Mouse (Mus musculus) neutrophil, adult 5-6 weeks (primary cell): ENCODE measurements around the gene Zfp609. TPM values are rescaled to one million over a fixed set of nuclear protein-coding genes. Genes with fewer than 3 reads are reported as not detected.

Source experiments
- ATAC-seq: fragments of 151-379, 151-347 bp; 2 replicates; pipeline ENCODE4 v1.8.0; 2017; ENCODE audit warnings: mild to moderate bottlenecking, moderate TSS enrichment; ENCODE audit not compliant: insufficient number of reproducible peaks, poor library complexity, low FRiP score, severe bottlenecking; ENCODE audit errors: extremely low read depth
- total RNA-seq: library from RNA; stranded (forward); fragments of 200-1000 nt; gene quantifications from 2 replicates; pipeline ENCODE4 v1.2.3, GENCODE M21; 2017

Gene Zfp609
- total RNA-seq, 1 experiment from 2014 or later, result 5.7 TPM

DNA sequence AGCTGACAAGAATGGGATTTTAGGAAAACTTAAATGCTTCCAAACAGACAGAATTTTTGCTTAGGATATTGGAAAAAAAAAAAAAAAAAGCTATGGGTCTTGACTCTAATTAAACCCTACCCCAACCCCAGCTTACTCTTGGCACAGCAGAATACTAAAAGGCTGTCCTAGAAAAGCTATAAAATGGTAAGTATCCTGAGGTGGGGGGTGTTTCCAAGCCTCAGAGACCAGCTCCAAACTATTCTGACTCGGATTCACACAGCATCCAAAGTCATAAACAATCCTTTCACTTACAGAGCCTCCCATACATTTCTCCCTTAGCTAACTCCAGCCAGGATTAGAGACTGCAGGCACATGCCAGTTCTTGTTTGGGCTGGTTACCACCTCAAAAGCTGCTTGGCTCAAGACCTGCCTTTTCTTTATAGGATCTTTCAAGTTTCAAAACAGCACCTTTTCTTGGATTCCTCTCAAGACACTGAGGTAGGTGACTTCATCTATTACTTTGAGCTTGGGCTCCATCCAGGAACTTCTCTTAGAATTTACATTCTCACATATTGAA is 50.4 kb downstream of the Zfp609 start:
- no peak for ATAC-seq

DNA sequence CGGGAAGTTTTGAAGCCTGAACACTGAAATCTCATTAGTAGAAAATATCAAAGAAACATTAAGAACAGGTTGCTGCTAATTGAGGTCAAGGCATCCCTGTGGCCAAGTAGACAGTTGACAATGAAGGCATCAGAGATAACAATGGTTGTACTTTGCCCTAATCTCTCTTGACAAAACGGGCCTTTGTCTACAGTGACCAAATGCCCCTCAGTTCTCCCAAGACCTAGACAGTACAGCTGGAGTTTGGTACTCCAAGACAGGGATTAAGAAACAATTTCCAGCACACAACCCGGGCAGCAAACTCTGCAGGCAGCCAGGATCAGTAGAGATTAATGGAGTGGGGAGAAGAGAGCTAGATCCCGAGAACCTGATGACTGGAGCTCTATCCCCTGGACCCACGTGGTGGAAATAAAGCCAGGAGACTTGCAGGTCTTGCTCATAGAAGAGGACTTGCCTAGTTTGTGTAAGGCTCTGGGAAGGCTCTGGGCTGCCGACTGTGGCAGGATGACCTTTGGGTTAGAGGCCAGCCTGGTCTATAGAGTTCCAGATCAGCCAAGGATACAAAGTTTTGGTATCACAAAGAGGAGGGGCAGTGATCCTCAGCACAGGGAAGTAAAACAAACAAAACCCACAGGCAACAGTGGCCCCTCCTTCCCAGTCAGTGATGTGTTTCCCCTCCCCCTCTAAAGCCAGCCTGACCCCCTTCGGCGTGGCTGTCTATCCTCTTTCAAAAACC is 51.1 kb downstream of the Zfp609 start:
- ATAC-seq, result no peak

DNA sequence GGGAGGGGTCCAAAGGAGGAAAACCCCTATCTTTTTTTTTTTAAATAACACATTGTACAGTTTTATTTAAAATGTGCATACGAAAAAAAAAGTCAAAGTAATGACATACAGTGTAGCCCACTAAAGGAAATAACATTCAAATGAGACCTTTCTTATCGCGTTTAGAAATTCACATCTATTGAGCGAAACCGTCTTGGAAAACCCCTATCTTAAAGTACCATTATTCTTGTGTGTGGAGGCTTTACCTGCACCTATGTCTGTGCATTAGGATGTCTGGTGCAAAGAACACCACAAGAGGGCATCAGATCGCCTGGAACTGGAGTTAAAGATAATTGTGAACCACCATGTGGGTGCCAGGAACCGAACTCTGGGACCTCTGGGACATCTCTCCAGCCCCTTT is 53.6 kb downstream of the Zfp609 start:
- no peak for ATAC-seq

DNA sequence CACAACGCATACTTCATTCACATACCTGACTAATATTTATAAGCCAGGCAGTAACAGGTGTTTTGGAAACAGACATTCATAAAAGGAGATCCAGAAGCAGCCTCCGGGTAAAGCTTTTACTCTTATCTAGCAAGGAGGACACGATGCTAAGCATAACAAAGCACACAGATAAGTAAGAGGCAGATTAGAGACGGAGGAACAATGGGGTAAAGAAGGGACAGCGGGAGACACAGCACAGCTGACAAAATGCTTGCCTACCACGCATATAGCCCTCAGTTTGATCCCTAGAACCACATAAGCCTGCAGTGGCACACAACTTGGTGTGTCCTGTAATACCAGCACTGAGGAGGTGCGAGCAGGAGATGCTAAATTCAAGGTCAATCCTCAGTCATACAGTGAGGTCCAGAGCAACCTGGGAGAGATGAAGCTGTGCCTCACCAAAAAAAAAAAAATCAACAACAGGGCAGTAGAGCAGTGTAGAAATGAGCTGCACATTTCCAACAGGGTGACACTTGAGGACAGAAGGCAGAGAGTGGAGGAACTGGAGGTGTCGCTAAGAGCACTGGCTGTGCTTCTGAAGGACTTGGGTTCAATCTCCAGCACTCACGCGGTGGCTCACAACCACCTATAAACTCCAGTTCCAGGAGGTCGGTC is 56.2 kb downstream of the Zfp609 start:
- no peak for ATAC-seq

DNA sequence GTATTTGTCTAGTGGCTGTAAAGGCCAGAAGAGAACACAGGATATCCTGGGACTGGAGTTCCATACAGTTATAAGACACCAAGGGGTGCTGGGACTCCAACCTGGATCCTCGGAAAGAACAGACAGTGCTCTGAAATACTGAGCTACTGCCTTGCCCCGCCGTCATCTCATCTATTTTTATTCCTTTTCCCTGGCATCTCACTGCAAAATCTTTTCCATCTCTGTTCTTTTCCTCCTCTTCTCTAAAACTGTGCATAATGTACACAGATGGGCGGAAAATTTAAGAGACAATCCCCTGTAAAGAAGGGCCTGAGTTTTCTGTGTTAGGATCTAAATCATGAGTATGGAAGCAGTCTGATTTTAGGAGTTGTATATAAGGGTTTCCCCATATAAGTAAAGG is 64.6 kb downstream of the Zfp609 start:
- no peak for ATAC-seq

DNA sequence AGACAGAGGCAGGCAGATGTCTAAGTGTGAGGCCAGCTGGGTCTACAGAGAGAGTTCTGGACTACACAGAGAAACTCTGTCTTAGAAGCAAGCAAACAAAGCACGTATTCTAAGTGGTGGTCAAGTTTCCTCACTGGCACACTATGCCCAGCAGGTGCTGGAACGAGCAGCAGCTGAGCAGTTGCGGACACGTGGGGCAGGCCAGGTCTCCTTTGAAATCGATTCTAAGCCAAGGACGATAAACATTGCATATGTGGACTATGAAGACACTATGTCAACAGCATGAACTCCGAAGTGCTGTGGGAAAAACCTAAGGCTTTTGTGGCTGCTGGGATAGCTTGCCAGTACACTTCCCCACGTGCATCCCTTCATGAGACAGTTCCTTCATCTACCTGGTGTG is 67.4 kb downstream of the Zfp609 start:
- ATAC-seq, result no peak

DNA sequence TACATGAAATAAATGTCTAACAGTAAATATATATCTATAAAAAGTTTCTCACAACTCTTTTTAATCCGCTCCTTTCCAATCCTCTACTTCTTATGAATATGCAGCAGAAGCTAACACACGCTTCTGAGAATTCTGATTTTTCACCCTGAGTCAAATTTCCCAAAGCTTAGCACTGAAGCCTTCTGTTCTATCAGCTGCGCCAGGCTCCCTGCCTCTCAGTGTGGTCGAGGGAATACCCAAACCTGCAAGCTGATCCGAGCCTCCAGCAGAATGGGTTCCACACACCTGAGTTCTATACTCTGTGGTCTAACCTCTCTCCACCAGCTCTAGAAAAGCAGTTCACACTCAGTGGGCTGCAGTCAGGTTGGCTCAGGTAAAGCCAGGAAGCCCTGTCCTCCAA is 68.1 kb downstream of the Zfp609 start:
- ATAC-seq, result no peak

DNA sequence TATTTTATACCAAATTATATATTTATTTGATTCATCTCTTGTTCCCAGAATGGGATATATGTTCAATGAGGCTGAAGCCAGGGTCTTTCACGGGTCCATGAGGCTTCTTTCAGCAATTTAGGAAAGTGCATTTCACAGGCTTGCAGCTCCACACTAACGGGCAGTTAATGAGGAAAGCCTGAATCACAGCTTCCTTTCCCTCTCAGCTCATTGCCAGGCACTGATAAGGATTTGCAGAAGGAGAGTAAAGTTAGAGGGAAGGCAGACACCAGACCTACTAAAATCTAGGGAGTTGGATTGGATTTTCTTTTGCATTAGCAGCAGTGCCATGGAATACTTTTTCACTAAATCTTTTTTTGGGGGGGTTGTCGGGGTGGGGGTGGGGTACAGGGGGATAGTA is 69.5 kb downstream of the Zfp609 start:
- ATAC-seq, result no peak

DNA sequence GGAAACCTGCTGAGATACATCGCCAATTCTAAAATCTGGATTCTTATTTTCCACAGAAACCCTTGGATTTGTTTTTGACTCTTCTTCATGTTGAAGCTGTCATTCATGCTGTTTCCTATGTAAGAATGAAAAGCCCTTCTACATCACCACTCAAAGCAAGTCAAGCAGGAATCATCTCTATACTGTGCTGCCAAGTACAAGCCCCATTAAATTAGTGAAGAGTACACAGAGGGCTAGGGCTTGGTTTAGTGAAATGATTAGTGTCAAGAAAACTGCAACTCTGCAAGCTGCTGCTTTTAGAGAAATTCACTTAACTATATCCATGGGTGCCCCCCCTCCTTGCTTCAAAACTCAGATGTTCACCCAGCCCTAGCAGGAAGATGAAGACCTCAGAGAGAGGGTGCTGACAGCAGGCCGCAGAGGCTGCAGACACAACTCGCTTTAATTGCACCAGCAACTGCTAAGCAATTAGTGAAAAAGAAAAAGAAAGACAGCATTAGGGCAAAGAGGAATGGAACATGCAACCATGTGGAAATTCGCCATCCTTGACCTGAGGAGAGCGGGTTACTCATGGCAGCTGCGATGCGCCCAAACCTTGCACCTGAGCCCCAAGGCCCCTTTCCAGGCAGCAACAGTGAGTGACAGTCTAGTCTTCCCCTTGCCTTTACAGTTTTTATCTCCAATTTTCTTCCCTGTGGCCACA is 71.5 kb downstream of the Zfp609 start:
- no peak for ATAC-seq

DNA sequence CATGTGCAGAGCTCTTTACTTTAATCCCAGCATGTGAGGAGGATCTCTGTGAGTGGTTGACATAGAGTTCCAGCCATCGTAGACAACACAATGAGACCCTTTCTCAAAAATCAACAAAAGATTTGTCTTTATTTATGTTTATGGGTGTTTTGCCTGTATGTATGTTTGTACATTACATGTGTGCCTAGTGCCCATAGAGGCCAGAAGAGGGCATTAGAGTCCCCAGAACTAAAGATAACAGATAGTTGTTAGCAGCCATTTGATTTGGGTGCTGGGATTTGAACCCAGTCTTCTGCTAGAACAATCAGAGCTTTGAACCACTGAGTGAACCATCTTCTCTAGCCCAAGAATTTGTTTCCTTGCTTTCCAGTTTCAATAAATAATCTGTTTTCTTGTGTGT is 72.2 kb downstream of the Zfp609 start:
- ATAC-seq, result no peak

DNA sequence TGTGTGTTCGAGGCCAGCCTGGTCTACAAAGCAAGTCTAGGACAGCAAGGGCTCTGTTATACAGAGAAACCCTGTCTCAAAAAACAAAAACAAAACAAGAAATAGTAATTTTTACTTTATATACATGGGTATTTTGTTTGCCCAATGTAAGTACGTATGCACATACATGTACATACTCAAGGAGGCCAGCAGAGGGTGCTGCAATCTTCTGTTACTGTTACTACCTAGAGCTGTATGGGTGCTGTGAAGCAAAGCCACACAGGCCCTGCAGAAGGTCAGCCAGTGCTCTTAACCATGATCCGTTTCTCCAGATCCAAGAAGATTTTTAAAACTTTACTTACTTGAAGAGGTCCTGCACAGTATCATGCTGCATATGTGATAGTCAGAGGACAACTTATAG is 74.7 kb downstream of the Zfp609 start:
- ATAC-seq, result no peak

DNA sequence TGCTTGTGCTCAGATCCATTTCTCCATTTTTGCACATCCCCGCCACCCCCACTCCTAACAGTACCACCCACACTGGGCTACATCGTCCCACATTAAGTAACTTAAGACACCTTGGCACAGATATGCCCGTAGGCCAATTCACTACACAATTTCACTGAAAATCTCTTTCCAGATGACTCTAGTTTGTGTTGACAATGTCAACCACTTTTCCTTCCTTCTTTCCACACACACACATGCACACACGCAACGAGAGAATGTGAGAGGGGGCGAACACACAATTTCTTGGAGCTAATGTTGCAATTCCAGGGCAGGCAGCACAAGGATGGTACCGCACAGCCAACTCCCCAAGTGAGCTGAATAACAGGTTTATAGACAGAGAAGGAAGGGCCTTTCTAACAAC is 75.5 kb downstream of the Zfp609 start:
- no peak for ATAC-seq

DNA sequence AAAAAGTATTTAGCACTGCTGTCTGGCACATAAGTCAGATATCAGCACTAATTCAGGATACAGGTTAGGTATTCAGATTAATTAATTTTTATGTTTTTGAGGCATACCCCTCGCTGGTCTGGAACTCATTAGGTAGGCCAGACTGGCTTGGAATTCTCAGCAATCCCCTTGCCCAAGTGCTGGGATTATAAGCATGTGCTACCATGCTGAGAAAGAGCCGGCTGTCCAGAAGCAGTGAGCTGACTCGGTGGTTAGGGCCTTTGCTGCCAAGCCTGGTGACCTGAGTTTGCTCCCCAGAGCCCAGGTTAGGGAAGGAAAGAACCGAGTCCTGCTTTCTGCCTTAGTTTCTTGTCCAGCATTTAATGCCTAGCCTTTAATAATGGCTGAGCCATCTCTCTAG is 79.3 kb downstream of the Zfp609 start:
- ATAC-seq, result no peak

DNA sequence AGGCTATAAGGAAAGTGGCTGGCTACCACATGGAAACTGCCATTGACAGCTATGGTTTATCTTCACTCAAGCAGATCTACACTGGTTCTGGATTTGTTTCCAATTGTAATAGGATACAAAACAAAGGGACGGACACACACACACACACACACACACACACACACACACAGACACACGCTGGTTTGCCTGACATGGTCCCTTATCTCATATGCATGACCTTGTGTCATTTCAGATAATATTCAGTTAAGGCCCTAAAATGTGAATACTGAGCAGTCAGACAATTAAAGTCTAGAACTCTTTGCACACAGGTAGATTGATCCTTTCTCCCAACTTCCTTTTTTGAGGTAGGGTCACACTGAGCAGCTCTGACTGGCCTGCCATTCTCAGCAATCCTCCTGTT is 80.9 kb downstream of the Zfp609 start:
- no peak for ATAC-seq

DNA sequence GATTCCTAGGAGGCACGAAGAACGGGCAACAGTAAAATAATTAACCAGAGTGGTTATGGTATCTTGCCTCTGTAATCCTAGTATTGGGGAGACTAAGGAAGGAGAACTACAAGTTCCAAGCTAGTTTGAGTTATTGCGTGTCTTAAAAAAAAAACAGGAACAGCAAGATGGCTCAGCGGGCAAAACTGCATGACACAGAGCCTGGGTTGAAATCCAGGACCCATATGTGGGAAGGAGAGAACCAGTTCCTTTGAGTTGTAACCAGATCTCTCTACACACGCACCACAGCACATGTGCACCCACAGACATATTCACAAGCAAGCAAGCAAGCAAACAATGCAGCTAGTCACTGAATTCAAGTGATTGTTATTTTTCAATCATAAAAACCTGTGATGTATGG is 81.9 kb downstream of the Zfp609 start:
- ATAC-seq, result no peak

DNA sequence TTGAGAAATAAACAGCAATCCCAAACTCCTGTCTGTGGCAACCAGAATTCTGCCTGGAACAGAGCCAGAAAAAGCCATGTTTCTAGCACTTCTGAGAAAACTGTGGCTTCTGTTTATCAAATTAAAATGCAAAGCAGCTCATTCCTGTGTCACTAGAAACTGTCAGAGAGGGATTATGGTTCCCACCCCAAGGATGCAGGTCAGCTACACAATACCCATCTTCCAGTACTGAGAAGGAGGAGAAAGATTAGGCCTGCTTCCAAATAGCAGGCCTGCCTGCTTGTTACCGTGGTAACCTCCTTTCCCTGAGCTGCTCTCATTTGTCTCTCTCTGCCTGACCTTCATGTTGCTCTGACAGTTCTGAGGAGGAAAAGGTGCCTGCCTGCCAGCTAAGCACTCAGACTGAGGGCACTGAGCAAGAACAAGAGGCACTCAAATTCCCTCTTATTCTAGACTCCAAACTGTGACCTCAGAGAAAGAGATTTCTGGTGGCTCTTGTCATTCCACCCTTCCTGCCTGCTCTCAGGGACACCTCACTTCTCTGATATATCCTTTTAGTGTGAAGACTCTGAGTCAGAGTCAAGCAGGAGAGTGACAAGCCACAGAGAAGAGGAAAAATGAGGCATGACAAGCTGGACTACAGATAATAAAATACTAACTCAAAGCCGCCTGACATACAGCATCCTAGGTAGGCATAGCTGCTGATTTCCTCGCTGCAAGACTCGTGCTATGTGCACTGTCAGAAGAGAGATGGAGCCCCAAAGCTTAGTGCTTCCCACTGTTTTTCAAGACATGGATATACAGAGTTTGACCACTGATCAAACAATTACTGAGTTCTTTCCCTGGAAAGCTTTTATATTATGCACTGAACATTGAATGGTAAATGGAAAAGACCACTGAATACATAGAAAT is 82.9 kb downstream of the Zfp609 start:
- ATAC-seq, result no peak

DNA sequence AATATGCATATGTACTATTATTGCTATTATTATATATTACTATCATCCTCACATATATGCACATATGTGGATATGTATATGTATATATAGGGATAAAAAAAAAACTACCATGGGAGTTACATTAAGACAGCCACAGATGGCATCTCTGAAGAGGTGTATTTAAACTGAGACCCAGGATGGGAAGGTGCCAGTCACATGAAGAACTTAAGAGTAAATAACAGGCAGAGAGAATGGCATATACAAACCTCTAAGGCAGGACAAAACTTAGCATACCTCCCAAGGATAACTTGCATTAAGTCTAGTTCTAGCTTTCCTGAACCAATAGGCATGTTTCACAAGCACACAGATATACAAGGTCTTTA is 83.6 kb downstream of the Zfp609 start:
- no peak for ATAC-seq

DNA sequence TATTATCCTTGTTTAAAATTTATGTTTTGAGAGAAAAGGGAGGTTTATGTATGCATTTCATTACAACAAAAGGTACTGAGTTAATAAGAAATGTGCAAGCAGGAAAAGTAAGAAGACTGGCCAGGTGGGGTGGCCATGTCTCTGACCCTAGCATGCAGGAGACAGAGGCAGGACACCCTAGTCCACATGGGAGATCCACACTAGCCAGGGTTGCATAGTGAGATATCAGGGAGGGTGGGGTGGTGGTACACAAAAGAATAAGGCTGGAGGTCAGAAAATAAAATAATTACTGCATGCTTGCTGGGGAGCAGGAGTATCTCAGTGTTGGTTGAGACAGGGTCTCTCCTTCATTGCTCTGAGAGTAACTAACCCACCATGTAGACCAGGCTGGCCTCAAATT is 84.0 kb downstream of the Zfp609 start:
- no peak for ATAC-seq

DNA sequence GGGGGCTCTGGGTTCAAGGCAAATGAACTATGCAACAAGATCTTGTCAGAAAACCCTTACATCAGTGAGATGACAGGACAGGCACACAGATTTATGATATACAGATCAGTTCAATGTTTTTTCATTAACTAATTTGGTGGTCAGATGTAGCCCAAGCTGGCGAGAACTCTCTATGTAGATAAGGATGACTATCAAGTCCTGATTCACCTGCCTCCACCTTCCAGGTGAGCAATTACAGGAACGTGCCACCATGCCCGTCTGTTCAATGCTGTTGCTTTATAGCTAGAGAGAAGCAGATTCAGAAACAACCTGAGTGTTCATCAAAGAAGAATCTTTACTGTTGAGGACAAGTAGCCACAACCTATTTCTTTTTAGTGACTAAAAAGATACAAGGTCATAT is 84.6 kb downstream of the Zfp609 start:
- ATAC-seq, result no peak
